Mouse (Mus musculus) neural tube, embryonic 14.5 days (tissue): Measurements from ENCODE around the gene Hcrt. TPM values are rescaled to one million over a fixed set of nuclear protein-coding genes. Genes with fewer than 3 reads are reported as not detected.

Source experiments
- ATAC-seq: fragments of 200-750 bp; cut with Nextera tagmentation; 2 replicates; pipeline ENCODE4 v1.8.0; 2017; ENCODE audit warnings: low read depth, mild to moderate bottlenecking, moderate TSS enrichment, moderate library complexity
- H3K27ac ChIP-seq: fragments of 300-500 bp; sonication (generic); 2 replicates; pipeline ENCODE4 v1.5.1; 2014; ENCODE audit warnings: low read depth, mild to moderate bottlenecking, control low read depth, low read length, moderate library complexity, mixed read lengths
- H3K27me3 ChIP-seq: fragments of 300-500 bp; sonication (generic); 2 replicates; pipeline ENCODE4 v1.6.1; 2014; ENCODE audit warnings: low read length; ENCODE audit not compliant: control insufficient read depth, insufficient read depth
- H3K36me3 ChIP-seq: fragments of 300-500 bp; sonication (generic); 2 replicates; pipeline ENCODE4 v1.6.1; 2014; ENCODE audit warnings: low read length, mixed read lengths; ENCODE audit not compliant: control insufficient read depth, insufficient read depth
- H3K4me1 ChIP-seq: fragments of 300-500 bp; sonication (generic); 2 replicates; pipeline ENCODE4 v1.6.1; 2014; ENCODE audit warnings: low read length; ENCODE audit not compliant: control insufficient read depth, insufficient read depth
- H3K4me2 ChIP-seq: fragments of 300-500 bp; sonication (generic); 2 replicates; pipeline ENCODE4 v1.6.1; 2014; ENCODE audit warnings: mild to moderate bottlenecking, low read depth, low read length, control low read depth
- H3K4me3 ChIP-seq: fragments of 300-500 bp; sonication (generic); 2 replicates; pipeline ENCODE4 v1.5.1; 2014; ENCODE audit warnings: low read depth, low read length, control low read depth, mixed read lengths
- H3K9ac ChIP-seq: fragments of 300-500 bp; sonication (generic); replicated peaks from 2 replicates; pipeline ENCODE4 v1.6.1; 2014; ENCODE audit warnings: low read depth, mild to moderate bottlenecking, control low read depth, low read length, mixed read lengths
- H3K9me3 ChIP-seq: fragments of 300-500 bp; sonication (generic); 2 replicates; pipeline ENCODE4 v1.6.1; 2016; ENCODE audit warnings: low read length; ENCODE audit not compliant: control insufficient read depth
- WGBS: fragments of 180-500 bp; shearing (Covaris S2); extraction: QIAGEN DNeasy Blood & Tissue Kit; methylation state at CpG from one replicate; pipeline ENCODE4 v1.1.7; 2014; 5-methylcytosine and 5-hydroxymethylcytosine counted together
- polyA plus RNA-seq: library from polyadenylated mRNA; unstranded; fragments of >200 nt; fragmentation: Nextera tagmentation; extraction: Ambion mirVana; gene quantifications from 2 replicates; pipeline ENCODE4 v1.2.1, GENCODE M21; 2014

The Hcrt gene
- polyA plus RNA-seq, 1 experiment from 2014 or later, result 0.51 TPM

DNA sequence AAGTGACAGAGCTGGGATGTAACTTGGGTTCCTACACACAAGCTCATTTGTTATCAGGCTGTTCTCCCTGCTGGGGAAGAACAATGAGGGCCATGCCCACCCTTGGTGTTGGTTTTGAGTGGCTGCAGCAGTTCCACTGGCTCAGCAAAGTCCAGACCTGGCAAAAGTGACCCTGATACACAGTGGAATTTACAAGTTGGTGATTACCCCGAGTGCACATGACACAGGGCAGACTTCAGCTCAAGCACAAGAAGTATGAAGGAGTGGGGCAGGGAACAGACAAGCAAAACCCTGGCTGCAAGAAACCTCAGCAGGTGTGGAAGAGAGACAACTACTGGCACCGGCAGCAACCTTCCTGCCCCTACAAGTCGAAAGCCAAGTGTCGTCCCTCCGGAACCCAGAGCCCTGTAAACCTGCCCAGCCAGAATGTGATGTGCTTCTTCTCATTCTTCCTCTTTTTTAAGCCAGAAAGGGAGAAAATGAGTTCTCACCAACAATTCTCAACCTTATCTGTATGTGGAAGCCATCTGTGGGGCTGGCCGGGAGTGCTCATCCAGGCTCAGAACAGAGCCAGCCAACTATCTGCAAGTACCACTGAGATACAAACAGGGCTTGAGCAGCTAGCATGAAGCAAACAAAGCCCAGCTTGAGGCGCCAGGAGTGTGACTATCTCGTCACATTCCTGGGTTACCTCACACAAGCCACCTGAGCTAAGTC is 40.8 kb downstream of the Hcrt start:
- no peak overlapping the region for H3K9ac ChIP-seq
- H3K4me2 ChIP-seq, result no peak overlapping the region
- H3K27me3 ChIP-seq, result no peaks in the 10 kb centered on the region
- H3K27ac ChIP-seq, result no peak overlapping the region
- no peaks in the 10 kb centered on the region for H3K9me3 ChIP-seq
- H3K36me3 ChIP-seq, result peaks cover 16% of the 10 kb centered on the region
- H3K4me3 ChIP-seq, result no peak overlapping the region
- no peak for ATAC-seq
- no peaks in the 10 kb centered on the region; the same call in 1 of the 2 replicates for H3K4me1 ChIP-seq
- 71% methylated on average over 8 of the region's 8 CpGs for WGBS

- Histone ChIP-seq H3K4me2 (no peak overlapping the region), H3K27me3 (no peaks in the 10 kb centered on the region), H3K36me3 (peaks cover 23% of the 10 kb centered on the region), H3K4me1 (no peaks in the 10 kb centered on the region; the same call in 1 of the 2 replicates), H3K4me3 (no peak overlapping the region), H3K9ac (no peak overlapping the region), H3K9me3 (no peaks in the 10 kb centered on the region), H3K27ac (no peak overlapping the region)
- 65% methylated on average over 4 of the region's 4 CpGs for WGBS
- no peak for ATAC-seq
These were observed 41.5 kb downstream of the Hcrt start for GRCm38 (mm10) chr11:100721254-100721653.

GRCm38 (mm10) chr11:100720345-100720744 is 42.4 kb downstream of the Hcrt start:
- H3K4me2 ChIP-seq, result no peak overlapping the region
- no peaks in the 10 kb centered on the region for H3K9me3 ChIP-seq
- H3K4me3 ChIP-seq, result no peak overlapping the region
- no peaks in the 10 kb centered on the region for H3K27me3 ChIP-seq
- 0 out of 2 replicates have a peak overlapping the region, but pooled peaks have one; percentile 39 for H3K27ac ChIP-seq
- H3K4me1 ChIP-seq, result no peaks in the 10 kb centered on the region; the same call in 1 of the 2 replicates
- peaks cover 32% of the 10 kb centered on the region for H3K36me3 ChIP-seq
- whole genome bisulfite sequencing, result 83% methylated on average over 5 of the region's 5 CpGs
- H3K9ac ChIP-seq, result no peak overlapping the region
- ATAC-seq, result no peak

DNA sequence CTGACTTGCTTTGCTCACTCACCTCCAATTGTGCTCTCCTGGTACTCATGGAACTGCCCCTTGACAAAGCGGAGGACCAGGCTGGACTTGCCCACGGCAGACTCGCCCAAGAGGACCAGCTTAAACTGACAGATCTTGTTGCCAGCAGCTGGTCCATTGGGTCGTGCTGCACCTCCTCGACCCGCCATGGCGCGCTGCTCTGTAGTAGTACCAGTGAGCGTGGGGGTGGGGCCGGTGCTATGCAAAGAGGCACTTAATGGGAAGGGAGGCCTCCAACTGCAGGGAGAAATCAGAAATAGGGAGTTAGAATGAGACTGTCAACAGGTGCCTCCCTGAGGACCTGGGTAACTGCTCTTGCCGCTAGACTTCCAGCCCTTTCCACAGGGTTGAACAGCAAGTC is 42.8 kb downstream of the Hcrt start:
- Histone ChIP-seq H3K4me1 (no peaks in the 10 kb centered on the region; the same call in 1 of the 2 replicates), H3K4me3 (no peak overlapping the region), H3K4me2 (no peak overlapping the region), H3K9ac (no peak overlapping the region), H3K27ac (no peak overlapping the region), H3K36me3 (peaks cover 34% of the 10 kb centered on the region), H3K27me3 (no peaks in the 10 kb centered on the region), H3K9me3 (no peaks in the 10 kb centered on the region)
- no peak for ATAC-seq
- WGBS, result 85% methylated on average over 11 of the region's 11 CpGs

- no peak overlapping the region for H3K9ac ChIP-seq
- peaks cover 36% of the 10 kb centered on the region for H3K36me3 ChIP-seq
- no peak overlapping the region for H3K4me2 ChIP-seq
- 82% methylated on average over 3 of the region's 3 CpGs for WGBS
- no peaks in the 10 kb centered on the region for H3K9me3 ChIP-seq
- H3K4me1 ChIP-seq, result no peaks in the 10 kb centered on the region; the same call in 1 of the 2 replicates
- H3K4me3 ChIP-seq, result no peak overlapping the region
- no peak overlapping the region for H3K27ac ChIP-seq
- H3K27me3 ChIP-seq, result no peaks in the 10 kb centered on the region
- ATAC-seq, result no peak
These were observed 43.4 kb downstream of the Hcrt start for GRCm38 (mm10) chr11:100719312-100719711.

DNA sequence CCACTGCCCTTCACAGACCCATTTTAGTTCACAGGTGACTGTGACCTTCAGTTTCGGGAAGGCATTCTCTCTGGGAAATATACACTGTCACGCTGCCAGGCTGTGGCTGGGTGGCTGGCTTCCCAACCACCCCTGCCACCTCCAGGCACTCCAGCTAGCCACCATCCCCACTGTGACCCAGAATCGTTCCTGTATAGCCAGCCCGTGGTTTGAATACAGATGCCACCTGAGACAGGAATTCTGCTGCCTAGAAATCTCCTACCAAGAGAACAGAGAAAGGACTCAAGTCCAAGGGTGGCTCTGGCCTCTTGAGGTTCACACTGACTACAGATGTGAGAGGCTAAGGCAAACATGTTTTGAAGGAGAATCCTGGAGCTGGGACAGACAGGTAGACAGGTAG is 43.9 kb downstream of the Hcrt start:
- Histone ChIP-seq H3K4me1 (peaks cover under 1% of the 10 kb centered on the region), H3K27me3 (no peaks in the 10 kb centered on the region), H3K9me3 (no peaks in the 10 kb centered on the region), H3K27ac (no peak overlapping the region), H3K9ac (no peak overlapping the region), H3K4me2 (no peak overlapping the region), H3K36me3 (peaks cover 36% of the 10 kb centered on the region), H3K4me3 (no peak overlapping the region)
- no peak for ATAC-seq
- 86% methylated on average over 4 of the region's 4 CpGs for WGBS

- H3K9ac ChIP-seq, result no peak overlapping the region
- ATAC-seq, result no peak
- no peak overlapping the region for H3K4me2 ChIP-seq
- WGBS, result 95% methylated on average over 7 of the region's 7 CpGs
- H3K4me1 ChIP-seq, result peaks cover 4% of the 10 kb centered on the region
- H3K9me3 ChIP-seq, result no peaks in the 10 kb centered on the region
- no peak overlapping the region for H3K4me3 ChIP-seq
- H3K36me3 ChIP-seq, result peaks cover 36% of the 10 kb centered on the region
- H3K27ac ChIP-seq, result no peak overlapping the region
- H3K27me3 ChIP-seq, result no peaks in the 10 kb centered on the region
These were observed 44.3 kb downstream of the Hcrt start for GRCm38 (mm10) chr11:100718462-100718861.

- Histone ChIP-seq H3K4me1 (peaks cover 6% of the 10 kb centered on the region), H3K4me3 (no peak overlapping the region), H3K36me3 (peaks cover 36% of the 10 kb centered on the region), H3K9ac (no peak overlapping the region), H3K4me2 (no peak overlapping the region), H3K9me3 (no peaks in the 10 kb centered on the region), H3K27ac (no peak overlapping the region), H3K27me3 (no peaks in the 10 kb centered on the region)
- ATAC-seq, result no peak
- WGBS, result 87% methylated on average over 3 of the region's 3 CpGs
These were observed 46.1 kb downstream of the Hcrt start for GRCm38 (mm10) chr11:100716649-100717048.

DNA sequence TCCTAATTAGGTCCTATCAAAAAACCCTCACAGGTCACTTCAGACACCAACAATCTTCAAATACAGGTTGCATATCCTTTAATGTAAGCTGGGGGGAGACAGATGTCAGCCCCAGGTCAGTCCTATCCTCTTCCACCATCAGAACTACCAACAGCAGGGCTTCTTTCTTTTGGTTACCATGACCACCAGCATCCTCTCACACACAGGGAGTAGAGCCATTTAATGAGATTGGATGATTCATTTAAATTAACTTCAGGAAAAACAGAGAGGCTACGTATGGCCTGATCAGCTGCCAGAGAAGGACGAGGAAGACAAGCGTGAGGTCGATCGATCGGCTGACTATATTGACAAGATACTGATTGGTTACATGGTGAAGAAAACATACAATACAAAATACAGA is 47.8 kb downstream of the Hcrt start:
- Histone ChIP-seq H3K4me1 (peaks cover 14% of the 10 kb centered on the region), H3K36me3 (peaks cover 40% of the 10 kb centered on the region), H3K4me3 (no peak overlapping the region), H3K4me2 (no peak overlapping the region), H3K27me3 (no peaks in the 10 kb centered on the region), H3K9ac (no peak overlapping the region), H3K27ac (no peak overlapping the region), H3K9me3 (no peaks in the 10 kb centered on the region)
- ATAC-seq, result no peak
- 74% methylated on average over 6 of the region's 6 CpGs for WGBS
